Mouse (Mus musculus) thymus, adult 2 months (tissue): ENCODE data around the gene Rcsd1.

Experiments
- CTCF ChIP-seq: fragments of 200-500 bp; IDR thresholded peaks from 2 replicates; pipeline ENCODE4 v1.5.1; 2012; ENCODE audit warnings: mild to moderate bottlenecking, control low read depth, low read length, moderate library complexity, borderline replicate concordance; ENCODE audit not compliant: control insufficient read depth, poor library complexity, insufficient read depth; ENCODE audit errors: extremely low read depth
- POLR2A ChIP-seq: fragments of 200-500 bp; IDR thresholded peaks from 2 replicates; pipeline ENCODE4 v1.6.1; 2012; ENCODE audit warnings: mild to moderate bottlenecking, low read length, control low read depth, moderate library complexity; ENCODE audit not compliant: control insufficient read depth, poor library complexity, insufficient read depth; ENCODE audit errors: extremely low read depth

GRCm38 (mm10) chr1:165609495-165610320 lies 99.8 kb downstream of the Rcsd1 start:
- TF ChIP-seq CTCF (no peak), POLR2A (no peak)
